Mouse (Mus musculus): Measurements from ENCODE around the gene Ublcp1. TPM values are rescaled to one million over a fixed set of nuclear protein-coding genes. Genes with fewer than 3 reads are reported as not detected.

The Ublcp1 gene
- polyA plus RNA-seq, 1 experiment from 2014 or later = 50.6 TPM

DNA sequence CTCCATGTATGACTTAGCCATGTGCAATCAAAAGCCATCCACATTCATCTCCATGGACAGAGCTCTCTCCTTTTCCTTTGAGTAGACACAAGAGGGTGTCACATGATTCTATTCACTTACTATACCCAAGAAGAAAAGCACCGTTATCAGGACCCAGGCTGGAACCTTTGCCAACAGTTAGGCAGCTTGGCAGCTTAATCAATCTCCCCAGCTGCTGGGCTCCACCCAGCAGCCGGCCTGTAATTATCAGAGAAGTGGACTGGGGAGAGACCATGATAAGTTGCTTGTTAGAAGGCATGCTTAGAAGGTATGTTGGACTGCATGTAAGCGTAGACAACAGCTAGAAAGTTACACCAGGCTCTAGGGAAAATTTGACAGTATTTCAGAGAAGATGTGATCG is 38.6 kb upstream of the Ublcp1 start:
- Histone ChIP-seq H3K36me3 (no peaks in the 10 kb centered on the region), H3K27me3 (no peaks in the 10 kb centered on the region), H3K4me3 (no peak overlapping the region), H3K9me3 (no peaks in the 10 kb centered on the region), H3K4me1 (no peaks in the 10 kb centered on the region), H3K4me2 (replicated peaks) (no peak overlapping the region), H3K27ac (replicated peaks) (no peak overlapping the region), H3K9ac (replicated peaks) (no peak overlapping the region)
- WGBS = 60% methylated on average over 4 of the region's 4 CpGs
- ATAC-seq (replicated peaks) = no peak

DNA sequence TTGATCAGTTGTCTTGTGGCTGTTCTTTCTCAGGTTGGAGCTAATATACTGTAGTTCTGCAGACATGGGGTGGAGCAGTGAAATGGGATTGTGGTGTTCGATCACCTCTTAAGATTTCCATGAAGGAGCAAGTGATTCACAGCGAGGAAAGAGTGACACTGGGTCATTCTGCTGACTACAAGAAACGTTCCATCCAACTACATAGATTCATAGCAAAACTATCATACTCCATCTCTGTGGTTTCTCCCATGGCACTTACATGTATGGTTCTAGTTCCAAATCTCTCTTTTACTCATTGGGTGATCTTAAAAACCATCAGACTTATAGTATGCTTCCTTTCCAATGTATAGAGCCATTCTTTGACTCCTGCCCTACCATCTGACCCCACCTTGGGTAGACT is 34.5 kb upstream of the Ublcp1 start:
- Histone ChIP-seq H3K4me1 (no peaks in the 10 kb centered on the region), H3K4me3 (no peak overlapping the region), H3K4me2 (replicated peaks) (no peak overlapping the region), H3K36me3 (no peaks in the 10 kb centered on the region), H3K27me3 (no peaks in the 10 kb centered on the region), H3K27ac (replicated peaks) (no peak overlapping the region), H3K9ac (replicated peaks) (no peak overlapping the region), H3K9me3 (no peaks in the 10 kb centered on the region)
- no peak for ATAC-seq (replicated peaks)
- WGBS = 89% methylated on average over 3 of the region's 3 CpGs

DNA sequence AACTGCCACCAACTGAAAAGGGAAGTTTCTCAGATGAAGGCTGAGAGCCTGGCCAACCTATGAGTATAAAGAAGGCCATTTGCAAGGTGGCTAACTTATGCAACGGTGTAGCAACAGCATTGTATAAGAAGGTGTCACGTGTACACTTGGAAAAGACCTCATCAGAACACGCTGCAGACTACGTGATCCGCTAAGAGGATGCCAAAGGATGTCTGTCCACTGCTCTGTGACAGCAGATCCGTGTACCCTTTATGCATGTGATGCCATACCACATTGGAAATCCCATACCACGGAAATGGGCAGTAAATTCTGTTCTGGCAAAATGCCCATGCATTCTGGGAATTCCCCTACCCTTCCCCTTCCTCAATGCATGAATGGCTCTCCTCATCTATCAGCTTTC is 33.8 kb upstream of the Ublcp1 start:
- no peaks in the 10 kb centered on the region for H3K36me3 ChIP-seq
- no peaks in the 10 kb centered on the region for H3K4me1 ChIP-seq
- no peak overlapping the region for H3K4me2 ChIP-seq (replicated peaks)
- no peaks in the 10 kb centered on the region for H3K27me3 ChIP-seq
- H3K4me3 ChIP-seq = no peak overlapping the region
- no peaks in the 10 kb centered on the region for H3K9me3 ChIP-seq
- H3K9ac ChIP-seq (replicated peaks) = no peak overlapping the region
- WGBS = 90% methylated on average over 7 of the region's 7 CpGs
- no peak overlapping the region for H3K27ac ChIP-seq (replicated peaks)
- ATAC-seq (replicated peaks) = no peak

DNA sequence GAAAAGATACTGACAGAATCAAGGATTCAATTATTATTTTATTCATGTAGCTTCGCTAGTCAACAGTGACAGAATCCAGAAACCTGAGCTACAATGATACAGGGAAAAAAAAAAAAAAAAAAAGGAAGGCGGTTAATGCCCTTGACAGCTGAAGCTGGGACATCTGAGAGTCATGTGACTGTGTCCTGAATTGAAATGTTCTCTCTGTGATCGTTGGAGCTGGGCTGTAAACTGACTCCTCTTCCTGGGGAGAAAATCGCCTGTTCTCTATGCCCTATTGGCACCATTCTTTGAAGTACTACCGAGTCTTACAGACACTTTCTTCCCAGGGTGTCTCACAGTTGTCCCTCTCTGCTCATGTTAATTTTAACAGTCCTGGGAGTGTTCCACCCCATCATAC is 32.6 kb upstream of the Ublcp1 start:
- no peak overlapping the region for H3K4me3 ChIP-seq
- H3K9me3 ChIP-seq = no peaks in the 10 kb centered on the region
- H3K9ac ChIP-seq (replicated peaks) = no peak overlapping the region
- H3K27me3 ChIP-seq = no peaks in the 10 kb centered on the region
- ATAC-seq (replicated peaks) = no peak
- no peaks in the 10 kb centered on the region for H3K36me3 ChIP-seq
- H3K4me1 ChIP-seq = no peaks in the 10 kb centered on the region
- WGBS = 45% methylated on average over 5 of the region's 5 CpGs
- no peak overlapping the region for H3K27ac ChIP-seq (replicated peaks)
- H3K4me2 ChIP-seq (replicated peaks) = no peak overlapping the region

DNA sequence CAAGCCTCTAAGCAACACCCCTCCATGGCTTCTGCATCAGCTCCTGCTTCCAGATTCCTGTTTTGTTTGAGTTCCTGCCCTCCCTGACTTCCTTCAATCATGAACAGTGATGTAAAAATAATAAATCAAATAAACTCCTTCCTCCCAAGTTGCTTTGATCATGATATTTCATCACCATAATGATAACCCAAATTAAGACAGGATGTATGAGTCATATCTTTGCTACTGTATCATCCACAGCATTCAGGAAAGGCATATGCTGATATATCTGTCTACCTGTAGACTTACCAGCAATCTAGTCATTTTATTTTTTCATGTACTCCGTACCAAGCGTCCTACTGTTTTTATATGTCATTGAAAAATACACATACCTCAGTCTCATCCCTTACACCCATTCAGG is 31.2 kb upstream of the Ublcp1 start:
- no peak for ATAC-seq (replicated peaks)
- Histone ChIP-seq H3K4me1 (no peaks in the 10 kb centered on the region), H3K27ac (replicated peaks) (no peak overlapping the region), H3K27me3 (no peaks in the 10 kb centered on the region), H3K9ac (replicated peaks) (no peak overlapping the region), H3K4me3 (no peak overlapping the region), H3K9me3 (no peaks in the 10 kb centered on the region), H3K36me3 (no peaks in the 10 kb centered on the region), H3K4me2 (replicated peaks) (no peak overlapping the region)
- 93% methylated on average over 2 of the region's 2 CpGs for WGBS

DNA sequence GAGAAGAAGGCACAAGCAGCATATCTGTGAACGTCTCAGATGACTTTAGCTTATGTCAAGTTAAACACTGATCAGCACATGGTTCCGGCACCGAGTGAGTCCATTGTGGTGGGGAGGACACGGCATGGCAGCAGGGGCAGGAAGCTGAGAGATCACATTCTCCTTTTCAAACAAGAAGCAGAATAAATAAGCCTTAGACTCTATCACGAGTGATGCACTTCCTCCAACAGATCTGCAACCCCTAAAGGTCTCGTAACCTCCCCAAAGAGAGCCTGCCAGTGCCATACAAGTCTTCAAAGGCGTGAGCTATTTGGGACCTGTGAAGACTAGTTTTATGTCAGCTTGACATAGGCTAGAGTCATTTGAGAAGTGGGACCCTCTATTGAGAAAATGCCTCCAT is 30.7 kb upstream of the Ublcp1 start:
- H3K4me3 ChIP-seq = no peak overlapping the region
- 81% methylated on average over 7 of the region's 7 CpGs for WGBS
- no peaks in the 10 kb centered on the region for H3K9me3 ChIP-seq
- no peaks in the 10 kb centered on the region for H3K27me3 ChIP-seq
- H3K4me2 ChIP-seq (replicated peaks) = no peak overlapping the region
- ATAC-seq (replicated peaks) = no peak
- no peak overlapping the region for H3K27ac ChIP-seq (replicated peaks)
- no peaks in the 10 kb centered on the region for H3K4me1 ChIP-seq
- no peak overlapping the region for H3K9ac ChIP-seq (replicated peaks)
- H3K36me3 ChIP-seq = no peaks in the 10 kb centered on the region

DNA sequence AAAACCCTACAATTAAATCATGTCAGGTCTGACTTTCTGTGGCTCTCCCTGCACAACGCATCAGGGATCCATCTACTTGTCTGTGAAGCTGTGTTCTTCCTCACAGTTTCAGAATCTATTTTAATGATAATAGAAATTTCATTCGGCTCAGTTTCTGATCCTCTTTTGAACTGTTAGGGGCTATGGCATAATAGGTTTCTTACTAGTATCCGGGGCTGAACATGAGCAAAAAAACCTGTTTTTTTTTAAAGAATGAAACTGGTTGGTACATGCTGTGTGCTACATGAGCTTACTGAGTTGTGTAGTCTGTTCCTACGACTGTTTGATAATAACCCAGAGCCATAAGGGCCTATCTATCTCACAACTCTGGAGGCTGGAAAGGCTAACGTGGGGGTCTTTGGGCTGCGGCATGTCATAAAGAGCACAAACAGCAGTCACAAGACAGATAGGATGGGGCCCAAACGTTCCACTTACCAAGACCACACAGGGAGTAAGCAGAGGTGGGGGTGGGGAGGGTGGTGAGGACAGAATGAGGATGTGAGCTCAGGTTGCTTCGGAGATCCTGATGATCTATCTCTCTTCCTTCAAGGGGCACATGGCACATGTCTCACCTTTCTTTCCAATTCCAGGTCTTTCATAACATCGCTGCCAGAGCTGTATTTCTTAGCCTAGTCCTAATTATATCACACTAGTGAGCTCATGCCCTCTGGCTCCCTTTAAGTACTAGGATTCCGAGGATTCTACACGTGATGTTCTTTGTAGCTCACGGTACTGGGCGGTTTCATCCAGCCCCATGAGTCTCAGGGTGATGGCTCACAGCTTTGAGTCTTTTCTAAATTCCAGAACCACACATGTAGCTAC is 28.3 kb upstream of the Ublcp1 start:
- Histone ChIP-seq H3K27me3 (no peaks in the 10 kb centered on the region), H3K4me1 (no peaks in the 10 kb centered on the region), H3K36me3 (no peaks in the 10 kb centered on the region), H3K9me3 (no peaks in the 10 kb centered on the region), H3K4me2 (replicated peaks) (no peak overlapping the region), H3K4me3 (no peak overlapping the region), H3K9ac (replicated peaks) (no peak overlapping the region), H3K27ac (replicated peaks) (no peak overlapping the region)
- no peak for ATAC-seq (replicated peaks)
- 82% methylated on average over 13 of the region's 13 CpGs for WGBS

DNA sequence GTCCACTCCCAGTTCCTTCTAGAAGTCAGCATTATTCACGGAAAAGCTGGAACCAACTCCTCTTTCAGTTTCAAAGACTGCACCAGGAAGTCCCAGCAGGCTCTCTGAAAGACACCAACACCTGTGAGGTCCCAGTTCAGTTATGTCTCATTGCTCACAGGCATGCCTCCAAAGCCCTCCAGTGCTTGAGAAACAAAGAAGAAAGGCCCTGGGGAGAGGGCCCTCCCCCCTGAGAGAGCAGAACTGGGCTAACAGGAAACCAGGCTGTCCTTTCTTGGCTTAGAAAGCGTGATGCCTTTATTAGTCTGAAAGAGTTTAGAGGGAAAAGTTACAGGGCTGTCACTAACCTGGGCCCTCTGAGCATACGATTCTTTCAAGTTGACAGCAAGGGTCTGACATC is 25.9 kb upstream of the Ublcp1 start:
- no peak overlapping the region for H3K27ac ChIP-seq (replicated peaks)
- H3K36me3 ChIP-seq = no peaks in the 10 kb centered on the region
- H3K4me2 ChIP-seq (replicated peaks) = no peak overlapping the region
- H3K4me3 ChIP-seq = no peak overlapping the region
- no peaks in the 10 kb centered on the region for H3K4me1 ChIP-seq
- no peaks in the 10 kb centered on the region for H3K27me3 ChIP-seq
- ATAC-seq (replicated peaks) = no peak
- WGBS = 50% methylated on average over 3 of the region's 3 CpGs
- H3K9ac ChIP-seq (replicated peaks) = no peak overlapping the region
- no peaks in the 10 kb centered on the region for H3K9me3 ChIP-seq

DNA sequence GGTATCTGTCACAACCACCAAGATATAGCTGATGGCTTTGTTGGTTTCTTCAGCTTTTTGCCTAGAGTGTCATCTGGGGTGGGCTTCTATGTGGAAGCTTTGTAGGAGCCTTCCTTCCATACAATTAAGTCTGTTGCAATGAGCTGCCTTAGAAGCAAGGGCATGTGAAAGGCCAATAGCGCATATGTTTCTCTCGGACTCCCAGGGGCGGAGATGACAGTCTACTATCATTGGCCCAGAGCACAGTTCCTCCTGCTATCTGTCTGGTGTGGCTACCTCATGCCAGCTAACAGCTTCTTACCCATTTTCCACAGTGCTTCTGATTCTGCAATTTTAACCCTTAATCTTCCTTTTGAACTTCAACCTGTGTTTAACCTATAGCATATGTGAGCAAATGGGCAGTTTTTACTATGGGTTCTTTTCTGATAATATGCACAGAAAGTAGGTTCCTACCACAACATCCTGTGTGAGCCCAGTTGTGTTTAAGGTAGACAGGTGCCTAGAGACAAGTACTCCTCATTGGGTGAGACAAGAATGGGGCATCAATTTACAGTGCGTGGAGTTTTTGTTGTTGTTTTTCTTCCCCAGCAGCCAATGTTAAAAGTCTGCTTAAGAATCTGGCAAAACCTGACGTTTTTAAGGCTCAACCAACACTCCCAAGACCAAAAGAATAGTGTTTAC is 24.5 kb upstream of the Ublcp1 start:
- ATAC-seq (replicated peaks) = no peak
- no peaks in the 10 kb centered on the region for H3K36me3 ChIP-seq
- H3K9me3 ChIP-seq = no peaks in the 10 kb centered on the region
- no peaks in the 10 kb centered on the region for H3K4me1 ChIP-seq
- H3K27me3 ChIP-seq = no peaks in the 10 kb centered on the region
- H3K27ac ChIP-seq (replicated peaks) = no peak overlapping the region
- WGBS = 87% methylated on average over 5 of the region's 5 CpGs
- H3K9ac ChIP-seq (replicated peaks) = no peak overlapping the region
- no peak overlapping the region for H3K4me2 ChIP-seq (replicated peaks)
- no peak overlapping the region for H3K4me3 ChIP-seq

DNA sequence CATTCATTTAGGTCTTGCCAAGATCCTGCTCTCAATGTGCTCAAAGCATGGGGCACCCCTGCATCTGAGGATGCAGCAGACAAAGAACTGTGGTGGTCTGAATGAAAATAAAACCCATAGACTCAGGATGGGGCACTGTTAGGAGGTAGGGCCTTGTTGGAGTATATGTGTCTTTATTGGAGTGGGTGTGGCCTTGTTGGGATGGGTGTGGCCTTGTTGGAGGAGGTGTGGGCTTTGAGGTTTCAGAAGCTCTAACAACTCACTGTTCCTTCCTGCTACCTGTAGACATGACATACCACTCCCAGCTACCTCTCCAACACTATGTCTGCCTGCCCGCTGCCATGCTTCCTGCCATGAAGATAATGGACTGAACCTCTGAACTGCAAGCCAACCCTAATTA is 18.8 kb upstream of the Ublcp1 start:
- no peaks in the 10 kb centered on the region for H3K36me3 ChIP-seq
- H3K4me1 ChIP-seq = no peaks in the 10 kb centered on the region
- no peak overlapping the region for H3K4me3 ChIP-seq
- no peak overlapping the region for H3K4me2 ChIP-seq (replicated peaks)
- WGBS = 84% methylated on average over 1 of the region's 1 CpGs
- no peak overlapping the region for H3K9ac ChIP-seq (replicated peaks)
- ATAC-seq (replicated peaks) = no peak
- no peaks in the 10 kb centered on the region for H3K27me3 ChIP-seq
- H3K9me3 ChIP-seq = no peaks in the 10 kb centered on the region
- H3K27ac ChIP-seq (replicated peaks) = no peak overlapping the region

DNA sequence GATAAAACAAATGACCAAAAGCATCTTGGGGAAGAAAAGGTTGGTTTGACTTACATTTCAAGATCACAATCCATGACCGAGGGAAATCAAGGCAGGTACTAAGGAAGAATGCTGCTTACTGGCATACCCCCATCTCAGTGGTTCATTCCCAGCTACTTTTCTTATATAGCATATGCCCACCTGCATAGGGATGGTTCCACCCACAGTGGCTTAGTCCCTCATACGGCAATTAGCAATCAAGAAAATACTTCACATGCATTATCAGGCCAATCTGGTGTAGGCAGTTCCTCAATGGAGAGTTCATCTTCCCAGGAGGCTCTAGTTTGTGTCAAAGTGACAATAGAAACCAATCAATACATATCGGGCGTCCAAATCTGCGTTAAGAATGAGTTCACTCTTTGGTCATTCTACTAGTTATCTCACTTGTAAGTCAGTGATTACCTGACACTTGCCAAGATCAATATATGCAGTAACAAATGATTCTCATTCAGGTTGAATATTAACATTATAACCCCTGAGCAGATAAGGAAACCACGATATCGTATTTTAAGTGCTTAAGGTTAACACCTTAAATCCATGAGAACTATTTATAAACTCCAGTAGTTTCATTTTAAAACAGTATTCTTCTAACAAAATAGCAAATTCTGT is 14.9 kb upstream of the Ublcp1 start:
- ATAC-seq (replicated peaks) = no peak
- no peaks in the 10 kb centered on the region for H3K27me3 ChIP-seq
- no peak overlapping the region for H3K27ac ChIP-seq (replicated peaks)
- no peak overlapping the region for H3K4me3 ChIP-seq
- H3K9ac ChIP-seq (replicated peaks) = no peak overlapping the region
- no peak overlapping the region for H3K4me2 ChIP-seq (replicated peaks)
- no peaks in the 10 kb centered on the region for H3K36me3 ChIP-seq
- no peaks in the 10 kb centered on the region for H3K4me1 ChIP-seq
- no peaks in the 10 kb centered on the region for H3K9me3 ChIP-seq
- 96% methylated on average over 7 of the region's 7 CpGs for whole genome bisulfite sequencing

DNA sequence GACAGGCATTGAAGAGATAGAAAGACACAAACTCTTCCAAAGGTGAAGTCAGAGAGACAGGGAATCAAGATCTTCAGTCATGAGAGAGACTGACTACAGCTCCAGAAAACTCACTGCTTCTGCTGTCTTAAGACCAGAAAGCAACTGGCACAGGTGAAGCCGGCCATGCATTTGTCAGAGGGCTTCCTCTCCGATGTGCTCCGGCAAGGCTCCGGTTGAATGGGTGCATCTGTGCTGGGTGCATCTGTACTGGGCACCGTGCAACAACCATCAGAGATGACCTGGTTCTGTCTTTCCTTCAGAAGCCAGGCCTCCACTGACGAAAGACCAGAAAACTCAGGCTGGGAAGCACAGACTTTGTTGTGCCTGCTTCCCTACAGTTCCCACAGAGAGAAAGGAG is 9.9 kb upstream of the Ublcp1 start:
- Histone ChIP-seq H3K4me1 (no peaks in the 10 kb centered on the region), H3K9me3 (no peaks in the 10 kb centered on the region), H3K36me3 (no peaks in the 10 kb centered on the region), H3K27me3 (no peaks in the 10 kb centered on the region), H3K4me3 (no peak overlapping the region), H3K27ac (replicated peaks) (no peak overlapping the region), H3K4me2 (replicated peaks) (no peak overlapping the region), H3K9ac (replicated peaks) (no peak overlapping the region)
- 90% methylated on average over 6 of the region's 6 CpGs for WGBS
- no peak for ATAC-seq (replicated peaks)

Data from forebrain, embryonic 15.5 days (tissue).